Mouse (Mus musculus): ENCODE data around the gene Ccdc146. TPM values are rescaled to one million over a fixed set of nuclear protein-coding genes. Genes with fewer than 3 reads are reported as not detected.

The Ccdc146 gene
- polyA plus RNA-seq, 1 experiment, result not detected

GRCm38 (mm10) chr5:21261202-21261844, 163.2 kb downstream of the Ccdc146 start:
- 72% methylated on average over 6 of the region's 6 CpGs for WGBS
- H3K4me1 ChIP-seq (ENCODE audit: control insufficient read depth, insufficient read depth, low read length), result peaks cover 5% of the 10 kb centered on the region
- no peak overlapping the region for H3K27ac ChIP-seq (ENCODE audit: control insufficient read depth, insufficient read depth, low read depth, low read length, poor library complexity)
- H3K4me3 ChIP-seq (replicated peaks; ENCODE audit: control insufficient read depth, low read depth, low read length), result no peak overlapping the region
- TF ChIP-seq CTCF (IDR thresholded peaks at IDR 0.05; ENCODE audit: control insufficient read depth, insufficient read depth, low read length) (no peak), POLR2A (IDR thresholded peaks at IDR 0.05; ENCODE audit: borderline replicate concordance, control insufficient read depth, low read depth, low read length) (no peak)

GRCm38 (mm10) chr5:21260746-21261145, 163.7 kb downstream of the Ccdc146 start:
- H3K4me1 ChIP-seq (ENCODE audit: control insufficient read depth, insufficient read depth, low read length), result peaks cover 5% of the 10 kb centered on the region
- H3K27ac ChIP-seq (ENCODE audit: control insufficient read depth, insufficient read depth, low read depth, low read length, poor library complexity), result no peak overlapping the region
- no peak for TF ChIP-seq POLR2A (IDR thresholded peaks at IDR 0.05; ENCODE audit: borderline replicate concordance, control insufficient read depth, low read depth, low read length)
- no peak for TF ChIP-seq CTCF (IDR thresholded peaks at IDR 0.05; ENCODE audit: control insufficient read depth, insufficient read depth, low read length)

GRCm38 (mm10) chr5:21257806-21258205, 166.7 kb downstream of the Ccdc146 start:
- WGBS, result 73% methylated on average over 6 of the region's 6 CpGs
- Histone ChIP-seq H3K4me3 (replicated peaks; ENCODE audit: control insufficient read depth, low read depth, low read length) (no peak overlapping the region), H3K4me1 (ENCODE audit: control insufficient read depth, insufficient read depth, low read length) (peaks cover 6% of the 10 kb centered on the region)

More at GRCm38 (mm10) chr5:21260746-21261145, 163.7 kb downstream of the Ccdc146 start:
- H3K4me3 ChIP-seq (replicated peaks; ENCODE audit: control insufficient read depth, low read depth, low read length), result no peak overlapping the region
- 40% methylated on average over 7 of the region's 7 CpGs for WGBS

GRCm38 (mm10) chr5:21257126-21257525, 167.4 kb downstream of the Ccdc146 start:
- Histone ChIP-seq H3K4me1 (ENCODE audit: control insufficient read depth, insufficient read depth, low read length) (peaks cover 6% of the 10 kb centered on the region), H3K27ac (ENCODE audit: control insufficient read depth, insufficient read depth, low read depth, low read length, poor library complexity) (no peak overlapping the region), H3K4me3 (replicated peaks; ENCODE audit: control insufficient read depth, low read depth, low read length) (no peak overlapping the region)
- 46% methylated on average over 4 of the region's 4 CpGs for WGBS
- TF ChIP-seq CTCF (IDR thresholded peaks at IDR 0.05; ENCODE audit: control insufficient read depth, insufficient read depth, low read length) (no peak), POLR2A (IDR thresholded peaks at IDR 0.05; ENCODE audit: borderline replicate concordance, control insufficient read depth, low read depth, low read length) (no peak)

More at GRCm38 (mm10) chr5:21257806-21258205, 166.7 kb downstream of the Ccdc146 start:
- no peak overlapping the region for H3K27ac ChIP-seq (ENCODE audit: control insufficient read depth, insufficient read depth, low read depth, low read length, poor library complexity)
- TF ChIP-seq CTCF (IDR thresholded peaks at IDR 0.05; ENCODE audit: control insufficient read depth, insufficient read depth, low read length) (peak; percentile 26; the same call in 1 of the 2 replicates), POLR2A (IDR thresholded peaks at IDR 0.05; ENCODE audit: borderline replicate concordance, control insufficient read depth, low read depth, low read length) (no peak)

GRCm38 (mm10) chr5:21255551-21256132, 168.8 kb downstream of the Ccdc146 start:
- Histone ChIP-seq H3K4me3 (replicated peaks; ENCODE audit: control insufficient read depth, low read depth, low read length) (no peak overlapping the region), H3K4me1 (ENCODE audit: control insufficient read depth, insufficient read depth, low read length) (peaks cover 6% of the 10 kb centered on the region), H3K27ac (ENCODE audit: control insufficient read depth, insufficient read depth, low read depth, low read length, poor library complexity) (peak overlapping the region; percentile 90)
- no peak for TF ChIP-seq POLR2A (IDR thresholded peaks at IDR 0.05; ENCODE audit: borderline replicate concordance, control insufficient read depth, low read depth, low read length)
- TF ChIP-seq CTCF (IDR thresholded peaks at IDR 0.05; ENCODE audit: control insufficient read depth, insufficient read depth, low read length), result no peak
- 3% methylated on average over 5 of the region's 5 CpGs for WGBS

GRCm38 (mm10) chr5:21254731-21255525, 169.5 kb downstream of the Ccdc146 start:
- TF ChIP-seq POLR2A (IDR thresholded peaks at IDR 0.05; ENCODE audit: borderline replicate concordance, control insufficient read depth, low read depth, low read length) (no peak), CTCF (IDR thresholded peaks at IDR 0.05; ENCODE audit: control insufficient read depth, insufficient read depth, low read length) (no peak)
- WGBS, result 34% methylated on average over 12 of the region's 12 CpGs
- H3K27ac ChIP-seq (ENCODE audit: control insufficient read depth, insufficient read depth, low read depth, low read length, poor library complexity), result peak overlapping the region; percentile 48; the same call in 1 of the 2 replicates
- H3K4me1 ChIP-seq (ENCODE audit: control insufficient read depth, insufficient read depth, low read length), result peaks cover 4% of the 10 kb centered on the region
- H3K4me3 ChIP-seq (replicated peaks; ENCODE audit: control insufficient read depth, low read depth, low read length), result no peak overlapping the region

GRCm38 (mm10) chr5:21248834-21249233, 175.6 kb downstream of the Ccdc146 start:
- TF ChIP-seq POLR2A (IDR thresholded peaks at IDR 0.05; ENCODE audit: borderline replicate concordance, control insufficient read depth, low read depth, low read length), result no peak
- no peak for TF ChIP-seq CTCF (IDR thresholded peaks at IDR 0.05; ENCODE audit: control insufficient read depth, insufficient read depth, low read length)
- Histone ChIP-seq H3K4me1 (ENCODE audit: control insufficient read depth, insufficient read depth, low read length) (peaks cover 3% of the 10 kb centered on the region), H3K4me3 (replicated peaks; ENCODE audit: control insufficient read depth, low read depth, low read length) (no peak overlapping the region), H3K27ac (ENCODE audit: control insufficient read depth, insufficient read depth, low read depth, low read length, poor library complexity) (peak overlapping the region; percentile 43; the same call in 1 of the 2 replicates)
- 16% methylated on average over 5 of the region's 5 CpGs for WGBS

- Histone ChIP-seq H3K4me1 (ENCODE audit: control insufficient read depth, insufficient read depth, low read length) (peaks cover 3% of the 10 kb centered on the region), H3K27ac (ENCODE audit: control insufficient read depth, insufficient read depth, low read depth, low read length, poor library complexity) (no peak overlapping the region), H3K4me3 (replicated peaks; ENCODE audit: control insufficient read depth, low read depth, low read length) (no peak overlapping the region)
- 77% methylated on average over 2 of the region's 2 CpGs for WGBS
- TF ChIP-seq CTCF (IDR thresholded peaks at IDR 0.05; ENCODE audit: control insufficient read depth, insufficient read depth, low read length), result no peak
- TF ChIP-seq POLR2A (IDR thresholded peaks at IDR 0.05; ENCODE audit: borderline replicate concordance, control insufficient read depth, low read depth, low read length), result no peak
Observed at GRCm38 (mm10) chr5:21247916-21248315, 176.6 kb downstream of the Ccdc146 start.

Data from bone marrow, adult 2 months (tissue).